Mouse (Mus musculus) adrenal gland, adult 8-10 months (tissue): ENCODE results near the gene Etl4. TPM values are rescaled to one million over a fixed set of nuclear protein-coding genes. Genes with fewer than 3 reads are reported as not detected.
"Not testable (repeated sequence)": the region's sequence is repeated elsewhere in the genome, so short reads cannot be mapped to it uniquely, and the experiment has no call there.

Experiments
- DNase-seq: peaks from one replicate; pipeline ENCODE4 v3.0.0; 2022
- total RNA-seq, 4 experiments: library from RNA; stranded (reverse); gene quantifications; 2 replicates each; pipeline ENCODE4 v1.2.4; 2022

The Etl4 gene
- total RNA-seq, 4 experiments from 2014 or later, result 26.0 to 37.9 (median 31.1) TPM

DNA sequence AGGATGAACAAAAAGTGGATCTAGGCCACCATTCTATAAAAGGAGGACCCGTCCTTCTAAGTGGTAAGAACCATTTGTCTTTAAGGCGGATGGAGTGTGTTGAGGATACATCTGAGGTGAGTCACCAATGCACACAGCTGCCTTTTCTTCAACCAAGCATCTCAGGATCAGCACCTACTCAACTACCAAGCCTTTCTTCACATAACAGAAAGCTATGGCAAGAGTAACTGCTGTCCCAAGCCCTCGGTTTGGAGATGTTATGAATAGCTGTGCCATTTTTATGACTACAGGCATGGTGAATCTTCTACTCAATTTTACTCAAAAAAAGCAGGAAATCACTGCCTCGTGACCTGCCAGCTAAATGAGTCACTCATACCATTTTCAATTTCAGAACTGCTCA lies 258.6 kb downstream of the Etl4 start:
- no peak for DNase-seq

GRCm38 (mm10) chr2:20176456-20177184 lies 267.0 kb downstream of the Etl4 start:
- DNase-seq, result not testable (repeated sequence)

DNA sequence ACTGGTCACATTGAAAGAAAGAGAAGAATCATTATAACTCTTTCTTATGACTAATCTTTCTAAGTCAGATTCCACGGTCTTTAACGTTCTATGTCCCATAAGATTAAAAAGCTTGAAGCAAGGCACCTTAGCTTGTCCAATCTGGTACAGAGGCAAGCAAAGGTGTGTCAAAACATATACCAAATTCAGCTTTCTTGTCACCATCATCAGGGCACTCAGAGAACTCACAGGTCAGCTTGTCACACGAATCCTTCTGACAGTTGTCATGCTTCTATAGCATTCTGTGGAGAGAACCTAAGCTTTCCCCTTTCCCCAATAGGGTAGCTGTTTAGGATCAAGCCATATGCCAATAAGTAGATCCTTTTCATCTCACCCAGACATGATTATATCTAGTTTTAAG lies 267.7 kb downstream of the Etl4 start:
- not testable (repeated sequence) for DNase-seq

GRCm38 (mm10) chr2:20180561-20180960 lies 271.0 kb downstream of the Etl4 start:
- not testable (repeated sequence) for DNase-seq

- not testable (repeated sequence) for DNase-seq
Observed at GRCm38 (mm10) chr2:20187223-20187622, 277.6 kb downstream of the Etl4 start.

DNA sequence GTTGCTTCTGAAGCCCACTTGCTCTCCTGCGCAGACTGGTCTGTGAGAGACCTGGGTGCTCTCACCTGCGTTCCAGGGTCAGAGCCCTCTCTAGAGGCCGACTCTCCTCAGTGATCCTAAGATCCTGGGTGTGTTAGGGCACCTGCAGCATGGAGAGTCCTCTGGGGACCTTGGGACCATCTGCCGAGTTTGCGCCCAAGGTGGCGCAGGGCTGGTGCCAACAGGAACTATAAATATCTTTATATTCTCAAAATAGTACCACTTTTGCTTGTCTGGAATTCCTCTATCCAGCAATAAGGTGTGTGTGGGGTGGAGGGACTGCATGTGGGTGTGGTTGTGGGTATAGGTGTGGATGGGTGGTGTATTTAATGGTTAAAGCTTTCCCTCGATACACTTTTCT lies 293.4 kb downstream of the Etl4 start:
- DNase-seq, result no peak

DNA sequence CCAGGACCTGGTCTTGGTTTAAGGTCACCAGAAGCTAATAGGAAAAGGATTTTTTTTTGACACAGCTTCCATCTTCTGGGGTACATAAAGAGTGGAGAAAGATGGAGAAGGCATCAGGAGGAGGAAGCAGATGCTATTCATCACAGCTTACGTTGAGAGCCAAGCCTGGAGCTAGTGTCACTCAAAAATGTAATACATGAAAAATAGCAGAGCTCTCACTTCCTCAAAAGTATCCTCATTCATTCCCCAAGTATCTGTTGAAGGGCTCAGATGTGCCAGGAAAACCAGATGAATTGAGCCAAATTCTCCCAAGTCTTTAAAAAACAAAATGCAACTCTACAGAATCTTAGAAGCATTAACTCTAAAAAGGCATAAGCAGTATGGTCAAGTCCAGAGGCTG lies 297.1 kb downstream of the Etl4 start:
- no peak for DNase-seq

- no peak for DNase-seq
Observed at GRCm38 (mm10) chr2:20208683-20209194, 299.2 kb downstream of the Etl4 start.

GRCm38 (mm10) chr2:20209359-20209758 lies 299.8 kb downstream of the Etl4 start:
- DNase-seq, result no peak

DNA sequence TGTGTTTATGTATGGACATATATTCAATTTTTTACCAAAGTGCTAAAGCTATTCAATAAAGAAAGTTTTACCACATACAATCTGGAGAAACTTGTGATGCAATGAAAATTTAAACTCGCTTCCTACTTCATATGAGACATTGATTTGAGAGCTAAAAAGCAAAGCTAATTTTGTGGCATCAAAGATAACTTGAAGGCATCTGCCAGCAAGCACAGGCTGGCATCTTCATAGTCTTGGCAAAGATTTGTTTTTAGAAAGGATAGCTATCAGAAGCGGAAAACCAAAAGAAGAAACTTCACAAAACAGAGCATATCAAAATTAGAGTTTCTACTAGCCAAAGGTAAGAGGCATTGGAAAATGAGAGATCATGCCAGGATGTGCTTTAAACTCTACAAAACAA lies 306.7 kb downstream of the Etl4 start:
- DNase-seq, result no peak

DNA sequence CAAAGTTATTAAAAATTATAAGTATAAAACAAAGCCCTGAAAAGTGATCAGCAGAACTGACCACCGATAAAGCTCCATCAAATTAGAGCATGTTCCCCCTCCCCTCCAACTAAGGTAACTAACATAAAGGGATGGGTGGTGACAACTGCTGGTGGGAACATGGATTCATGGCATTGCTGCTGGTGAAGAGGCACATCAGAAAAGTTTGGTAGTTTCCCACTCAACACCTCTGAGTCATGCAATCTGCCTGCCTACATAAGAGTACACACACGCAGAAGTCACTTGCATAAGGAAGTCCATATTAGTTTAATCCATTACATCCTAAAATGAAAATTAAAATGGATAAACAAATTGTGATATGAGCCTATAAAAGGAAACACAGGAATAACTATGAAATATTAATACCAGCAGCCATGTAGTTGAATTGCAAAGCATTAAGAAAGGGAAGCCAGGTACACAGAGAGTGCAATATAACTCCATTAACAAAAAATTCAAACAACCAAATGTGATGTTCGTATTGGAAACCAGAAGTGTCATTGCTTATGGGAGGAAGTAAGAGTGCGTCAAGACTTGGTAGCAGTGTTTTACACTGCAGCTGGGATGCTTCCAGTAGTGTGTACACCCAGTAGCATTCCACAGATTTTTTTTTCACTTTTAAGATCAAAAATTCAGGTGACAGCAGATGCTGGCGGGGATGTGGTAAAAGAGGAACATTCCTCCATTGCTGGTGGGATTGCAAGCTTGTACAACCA lies 307.3 kb downstream of the Etl4 start:
- no peak for DNase-seq

DNA sequence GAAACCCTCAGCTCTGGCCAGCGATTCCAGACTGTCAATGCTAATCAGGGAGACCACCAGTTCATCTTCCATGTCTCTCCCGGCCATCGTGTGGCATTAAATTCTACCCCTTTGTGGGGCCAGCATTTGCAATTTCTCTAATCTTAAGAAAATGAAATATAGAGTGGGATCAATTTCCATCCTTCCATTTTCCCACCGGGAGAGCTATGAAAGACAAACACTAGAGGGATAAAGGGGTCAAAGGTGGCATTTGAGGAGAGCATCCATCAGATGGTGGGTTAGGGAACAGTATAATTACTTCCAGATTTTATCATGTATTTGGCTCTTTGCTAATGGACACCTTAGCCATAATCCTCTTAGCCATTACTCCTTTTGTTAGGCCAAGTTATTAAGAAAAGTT lies 321.8 kb downstream of the Etl4 start:
- DNase-seq, result no peak

DNA sequence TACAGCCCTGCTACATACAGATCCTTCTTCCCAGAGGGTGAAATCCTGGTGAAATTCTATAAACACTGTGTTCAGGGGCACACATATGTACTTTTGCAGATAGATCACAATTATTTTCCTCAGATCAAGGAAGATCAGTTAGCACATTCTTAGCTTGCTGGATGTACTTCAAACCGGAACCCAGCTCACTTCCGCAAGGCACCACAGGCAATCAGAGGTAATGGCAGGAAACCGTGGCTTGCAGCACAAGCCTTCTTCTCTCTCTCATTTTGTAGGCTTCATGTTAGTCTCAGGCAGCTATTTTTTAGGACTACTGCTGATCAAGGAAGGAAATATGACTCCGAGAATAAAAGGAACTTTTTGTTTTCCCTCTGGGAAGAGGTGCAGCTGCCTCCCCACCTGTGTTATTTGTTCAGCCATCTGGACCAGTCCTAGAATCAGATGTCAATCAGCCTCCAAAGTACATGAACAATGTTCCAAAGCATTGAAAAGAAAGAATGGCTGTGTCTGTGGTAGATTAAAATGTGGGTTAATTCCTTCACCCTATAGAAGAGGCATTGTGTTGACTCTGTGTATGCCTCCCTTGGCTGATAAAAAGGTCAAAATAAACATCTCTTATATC lies 338.6 kb downstream of the Etl4 start:
- DNase-seq, result no peak

DNA sequence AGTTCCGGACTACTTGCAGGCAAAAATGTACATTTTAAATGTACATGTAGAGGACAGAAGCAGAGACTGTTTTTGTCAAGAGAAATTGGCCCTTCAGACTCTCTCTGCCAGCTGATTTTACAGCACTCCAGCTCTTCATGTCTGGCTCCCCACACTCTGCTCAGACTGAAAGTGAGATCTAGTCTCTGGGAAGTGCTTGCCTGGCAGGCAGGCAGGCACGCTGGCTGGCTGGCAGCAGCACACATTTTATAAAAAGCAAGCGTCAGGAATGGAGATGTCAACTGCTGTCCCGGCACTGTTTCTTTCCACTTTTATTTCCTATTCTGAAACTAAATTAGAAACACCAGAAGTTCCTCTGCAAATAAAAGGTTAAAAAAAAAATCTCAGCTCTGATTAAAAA lies 339.8 kb downstream of the Etl4 start:
- no peak for DNase-seq

GRCm38 (mm10) chr2:20276124-20276523 lies 366.5 kb downstream of the Etl4 start:
- DNase-seq, result no peak

DNA sequence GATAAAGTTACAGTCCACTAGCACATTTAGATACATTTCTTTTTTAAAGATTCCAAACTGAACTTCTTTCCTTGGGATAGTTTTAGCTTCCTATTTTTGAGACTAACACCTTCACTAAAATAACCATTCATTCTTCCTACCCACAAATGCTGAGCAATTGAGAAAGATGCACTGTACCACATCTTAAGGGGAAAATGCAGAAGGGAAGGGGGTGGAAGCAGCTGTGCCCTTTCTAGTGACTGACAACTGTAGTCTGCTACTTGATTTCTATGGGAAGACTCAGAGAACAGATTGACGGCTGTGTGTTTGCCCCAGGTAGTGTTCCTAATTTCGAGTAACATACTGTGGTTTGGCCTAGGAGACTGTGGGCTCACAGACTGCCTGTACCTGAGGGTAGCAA lies 372.3 kb downstream of the Etl4 start:
- no peak for DNase-seq

DNA sequence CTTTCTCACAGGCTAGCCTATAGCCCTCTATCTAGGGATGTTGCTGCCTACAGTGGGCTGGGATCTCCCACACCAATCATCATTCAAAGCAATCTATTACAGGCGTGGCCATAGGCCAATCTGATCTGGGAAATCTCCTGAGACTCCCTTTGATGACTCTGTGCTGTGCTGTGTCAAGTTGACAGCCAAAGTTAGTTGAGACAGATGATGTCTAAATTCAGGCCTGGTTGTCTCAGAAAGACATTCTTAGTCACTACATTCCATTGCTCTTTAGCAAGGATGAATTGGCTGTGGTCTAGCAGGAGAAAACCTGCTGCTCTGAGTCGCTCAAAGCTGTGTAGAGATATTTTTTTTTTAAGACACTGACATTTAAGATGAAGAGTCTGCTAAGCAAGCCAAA lies 374.8 kb downstream of the Etl4 start:
- DNase-seq, result no peak

DNA sequence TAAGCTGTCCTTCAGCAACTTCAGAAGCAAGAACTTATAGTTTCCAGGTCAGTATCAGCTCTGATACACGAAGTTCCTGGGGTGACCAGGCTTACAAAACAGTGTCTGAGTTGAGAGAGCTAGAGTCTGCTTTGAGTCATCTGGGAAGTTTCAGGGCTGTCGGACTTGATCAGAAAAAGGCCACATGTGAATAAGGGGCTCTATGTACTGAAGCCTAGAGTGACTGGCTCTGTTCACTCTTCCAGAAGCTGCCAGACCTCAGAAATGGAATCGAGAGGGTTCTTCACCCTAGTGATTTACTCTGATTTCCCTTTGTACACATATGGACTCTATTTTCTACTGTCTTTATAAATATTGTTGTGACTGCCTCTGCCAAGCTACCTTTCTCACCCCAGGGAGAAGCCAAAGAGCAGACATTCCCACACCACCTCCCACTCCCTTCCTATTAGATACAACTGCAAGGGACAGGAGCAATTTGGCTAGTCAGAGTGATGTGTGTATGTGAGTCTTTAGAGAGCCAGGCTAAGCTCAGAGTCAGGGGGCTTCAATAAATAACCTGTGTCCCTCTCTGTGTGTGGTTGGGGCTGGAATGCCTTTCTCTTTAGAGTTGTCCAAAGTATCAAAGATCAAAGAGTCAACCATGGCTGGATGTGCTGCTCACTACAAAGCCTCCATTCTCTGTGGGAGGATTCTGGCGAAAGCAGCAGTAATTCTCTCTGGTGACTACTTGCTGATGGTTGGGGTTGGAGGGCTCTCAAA lies 381.6 kb downstream of the Etl4 start:
- no peak for DNase-seq

DNA sequence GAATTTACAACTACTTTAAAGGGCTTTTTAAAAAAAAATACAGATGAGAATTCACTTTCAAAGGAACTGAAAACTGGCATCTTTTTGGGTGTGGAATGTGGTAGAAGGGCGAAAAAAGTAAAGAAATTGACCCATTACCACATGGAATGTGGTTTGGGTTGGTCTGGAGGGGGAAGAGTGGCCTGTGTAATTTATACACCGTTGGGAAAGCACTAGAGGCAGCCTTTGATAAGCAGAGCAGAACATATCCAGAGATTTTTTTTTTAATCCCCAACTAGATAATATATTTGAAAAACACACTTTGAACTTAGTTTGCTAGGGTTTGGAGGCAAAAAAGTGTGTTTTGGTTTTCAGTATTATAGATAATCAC lies 382.1 kb downstream of the Etl4 start:
- no peak for DNase-seq

DNA sequence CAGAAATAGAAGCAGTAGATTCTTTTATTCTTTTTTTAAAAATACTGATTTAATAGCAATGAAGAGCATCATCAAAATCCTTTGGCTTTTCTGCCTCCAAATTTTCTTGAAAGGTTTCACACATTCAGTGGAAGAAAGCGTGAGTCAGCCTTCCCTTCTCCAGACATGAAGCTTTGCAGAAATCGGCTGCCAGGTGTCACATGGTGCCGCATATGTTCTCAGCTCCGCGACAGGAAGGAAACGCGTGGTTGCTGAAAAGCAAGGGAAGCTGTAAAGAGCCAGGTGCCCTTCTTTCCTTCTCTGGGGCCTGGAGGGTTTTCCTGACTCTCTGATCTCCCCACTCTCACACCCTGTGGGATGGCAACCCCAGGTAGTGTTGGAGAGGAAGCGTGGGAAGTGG lies 383.8 kb downstream of the Etl4 start:
- no peak for DNase-seq

GRCm38 (mm10) chr2:20294596-20294995 lies 385.0 kb downstream of the Etl4 start:
- DNase-seq, result no peak

- no peak for DNase-seq
Observed at GRCm38 (mm10) chr2:20302517-20302916, 392.9 kb downstream of the Etl4 start.

DNA sequence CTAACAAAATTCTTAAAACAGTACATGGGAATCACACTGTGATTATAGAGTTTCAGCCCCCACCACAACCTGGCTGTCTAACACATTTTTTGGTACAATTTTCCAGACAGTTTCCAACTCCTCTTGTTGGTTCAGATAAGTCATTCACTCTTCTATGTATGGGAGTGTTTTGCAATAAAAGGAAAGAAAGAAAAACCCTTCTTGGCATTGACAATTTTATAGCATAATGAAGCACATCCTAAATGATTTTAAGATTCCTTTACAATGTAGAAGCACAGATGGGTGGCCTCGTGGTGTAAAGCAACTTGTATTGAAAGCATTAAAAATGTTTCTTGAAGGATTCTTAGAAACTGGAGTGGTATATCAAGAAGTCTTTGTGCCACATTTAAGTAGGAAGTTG lies 415.4 kb downstream of the Etl4 start:
- no peak for DNase-seq
